Mouse (Mus musculus): Measurements from ENCODE around the gene Zmynd15.
"Not testable (repeated sequence)": the region's sequence is repeated elsewhere in the genome, so short reads cannot be mapped to it uniquely, and the experiment has no call there.

Zmynd15 gene

GRCm38 (mm10) chr11:70458688-70459600 lies at the start of gene Zmynd15:
TSS of gene Zmynd15 (plus strand) at chr11:70459433.
- DNase-seq: no peak

- DNase-seq: peak; percentile 95
Observed at GRCm38 (mm10) chr11:70409594-70410296, 49.5 kb upstream of the Zmynd15 start, which contains the start of gene Pelp1. TSS of gene Pelp1 (minus strand) at chr11:70410031.

- no peak for DNase-seq
Observed at GRCm38 (mm10) chr11:70410297-70410643, 49.0 kb upstream of the Zmynd15 start.

GRCm38 (mm10) chr11:70412591-70412990 lies 46.6 kb upstream of the Zmynd15 start:
- DNase-seq: no peak

GRCm38 (mm10) chr11:70413961-70414360 lies 45.3 kb upstream of the Zmynd15 start:
- peak; percentile 88 for DNase-seq

GRCm38 (mm10) chr11:70418199-70418598 lies 41.0 kb upstream of the Zmynd15 start:
- no peak for DNase-seq

- DNase-seq: no peak
Observed at GRCm38 (mm10) chr11:70419486-70419885, 39.7 kb upstream of the Zmynd15 start.

- DNase-seq: not testable (repeated sequence)
Observed at GRCm38 (mm10) chr11:70426598-70426997, 32.6 kb upstream of the Zmynd15 start.

- DNase-seq: no peak
Observed at GRCm38 (mm10) chr11:70431574-70431973, 27.7 kb upstream of the Zmynd15 start.

- peak; percentile 99 for DNase-seq
Observed at GRCm38 (mm10) chr11:70432048-70432894, 27.0 kb upstream of the Zmynd15 start, which contains the start of gene Arrb2. TSS of gene Arrb2 (plus strand) at chr11:70432635.

GRCm38 (mm10) chr11:70432895-70433568 lies 26.2 kb upstream of the Zmynd15 start:
- no peak for DNase-seq

- DNase-seq: peak; percentile 24
Observed at GRCm38 (mm10) chr11:70433569-70433943, 25.7 kb upstream of the Zmynd15 start.

- no peak for DNase-seq
Observed at GRCm38 (mm10) chr11:70433951-70434350, 25.3 kb upstream of the Zmynd15 start.

- no peak for DNase-seq
Observed at GRCm38 (mm10) chr11:70435476-70435875, 23.8 kb upstream of the Zmynd15 start.

GRCm38 (mm10) chr11:70437426-70437825 lies 21.8 kb upstream of the Zmynd15 start:
- DNase-seq: no peak

GRCm38 (mm10) chr11:70438728-70439374 lies 20.4 kb upstream of the Zmynd15 start:
- DNase-seq: no peak

GRCm38 (mm10) chr11:70440637-70441036 lies 18.6 kb upstream of the Zmynd15 start:
- no peak for DNase-seq

GRCm38 (mm10) chr11:70441882-70442281 lies 17.4 kb upstream of the Zmynd15 start:
- DNase-seq: no peak

- DNase-seq: no peak
Observed at GRCm38 (mm10) chr11:70443964-70444363, 15.3 kb upstream of the Zmynd15 start.

GRCm38 (mm10) chr11:70444667-70445066 lies 14.6 kb upstream of the Zmynd15 start:
- DNase-seq: no peak

GRCm38 (mm10) chr11:70446756-70447155 lies 12.5 kb upstream of the Zmynd15 start:
- DNase-seq: no peak

- no peak for DNase-seq
Observed at GRCm38 (mm10) chr11:70447373-70447772, 11.9 kb upstream of the Zmynd15 start.

Measured in kidney, postnatal 10 days (tissue).